Mouse (Mus musculus) ES-E14 (cell line): ENCODE measurements around the gene Lcn2.

Source experiments
- HCFC1 ChIP-seq: IDR thresholded peaks from 2 replicates; pipeline ENCODE4 v1.6.1; 2012; ENCODE audit warnings: low read length, inconsistent platforms, borderline replicate concordance; ENCODE audit not compliant: insufficient read depth
- ZNF384 ChIP-seq: IDR thresholded peaks from 2 replicates; pipeline ENCODE4 v1.6.1; 2012; ENCODE audit warnings: low read depth, low read length, inconsistent platforms

GRCm38 (mm10) chr2:32418430-32419151, 30.5 kb upstream of the Lcn2 start:
- TF ChIP-seq HCFC1: no peak
- TF ChIP-seq ZNF384: no peak
